Mouse (Mus musculus) E14TG2a.4 (cell line): ENCODE data around the gene Klhdc8b.

Experiments
- H3K27me3 ChIP-seq: 2 replicates; pipeline ENCODE4 v1.6.1; 2014; ENCODE audit warnings: low read length, control low read depth; ENCODE audit not compliant: insufficient read depth
- H3K36me3 ChIP-seq: 2 replicates; pipeline ENCODE4 v1.6.1; 2014; ENCODE audit warnings: low read length, control low read depth; ENCODE audit not compliant: insufficient read depth
- H3K4me1 ChIP-seq: replicated peaks from 2 replicates; pipeline ENCODE4 v1.6.1; 2014; ENCODE audit warnings: low read depth, low read length, control low read depth
- H3K4me3 ChIP-seq: replicated peaks from 2 replicates; pipeline ENCODE4 v1.5.1; 2014; ENCODE audit warnings: mild to moderate bottlenecking, low read length
- H3K9me3 ChIP-seq: 2 replicates; pipeline ENCODE4 v1.6.1; 2014; ENCODE audit warnings: low read length, control low read depth
- CTCF ChIP-seq: conservative IDR thresholded peaks from 2 replicates; pipeline ENCODE4 v1.5.1; 2014; ENCODE audit warnings: low read length
- NANOG ChIP-seq: IDR thresholded peaks from 2 replicates; pipeline ENCODE4 v1.6.1; 2014; ENCODE audit warnings: borderline replicate concordance, low read length, mixed read lengths
- POU5F1 ChIP-seq: IDR thresholded peaks from 2 replicates; pipeline ENCODE4 v1.6.1; 2014; ENCODE audit warnings: low read length, borderline replicate concordance

Klhdc8b gene

GRCm38 (mm10) chr9:108478638-108479156 lies 17.3 kb upstream of the Klhdc8b start:
- Histone ChIP-seq H3K27me3 (peaks cover 11% of the 10 kb centered on the region), H3K4me3 (peak overlapping the region; percentile 74), H3K9me3 (no peaks in the 10 kb centered on the region), H3K36me3 (peaks cover 15% of the 10 kb centered on the region; the same call in 1 of the 2 replicates), H3K4me1 (peaks cover 71% of the 10 kb centered on the region)
- TF ChIP-seq POU5F1 (no peak), CTCF (no peak), NANOG (peak; percentile 50; the same call in 1 of the 2 replicates)

- TF ChIP-seq NANOG, result no peak
- no peak for TF ChIP-seq POU5F1
- TF ChIP-seq CTCF, result peak; percentile 14; the same call in 1 of the 2 replicates
- H3K9me3 ChIP-seq, result no peaks in the 10 kb centered on the region
- peaks cover 37% of the 10 kb centered on the region for H3K4me1 ChIP-seq
- no peaks in the 10 kb centered on the region for H3K36me3 ChIP-seq
- no peak overlapping the region for H3K4me3 ChIP-seq
- H3K27me3 ChIP-seq, result no peaks in the 10 kb centered on the region
Measured at GRCm38 (mm10) chr9:108474528-108474927, 13.1 kb upstream of the Klhdc8b start.

GRCm38 (mm10) chr9:108469845-108470244 lies 8.5 kb upstream of the Klhdc8b start:
- peaks cover 20% of the 10 kb centered on the region for H3K4me1 ChIP-seq
- H3K27me3 ChIP-seq, result no peaks in the 10 kb centered on the region
- H3K9me3 ChIP-seq, result no peaks in the 10 kb centered on the region
- H3K36me3 ChIP-seq, result peaks cover 16% of the 10 kb centered on the region
- no peak overlapping the region for H3K4me3 ChIP-seq
- TF ChIP-seq CTCF, result no peak
- no peak for TF ChIP-seq NANOG
- no peak for TF ChIP-seq POU5F1

GRCm38 (mm10) chr9:108469430-108469829 lies 8.0 kb upstream of the Klhdc8b start:
- Histone ChIP-seq H3K4me3 (no peak overlapping the region), H3K36me3 (peaks cover 19% of the 10 kb centered on the region), H3K4me1 (peaks cover 23% of the 10 kb centered on the region), H3K27me3 (no peaks in the 10 kb centered on the region), H3K9me3 (no peaks in the 10 kb centered on the region)
- no peak for TF ChIP-seq POU5F1
- no peak for TF ChIP-seq CTCF
- TF ChIP-seq NANOG, result no peak

- H3K4me3 ChIP-seq, result no peak overlapping the region
- TF ChIP-seq POU5F1 (no peak), NANOG (no peak), CTCF (no peak)
Measured at GRCm38 (mm10) chr9:108466219-108466618, 4.8 kb upstream of the Klhdc8b start.

GRCm38 (mm10) chr9:108463713-108464112 lies 2.3 kb upstream of the Klhdc8b start:
- H3K4me1 ChIP-seq, result peaks cover 51% of the 10 kb centered on the region
- TF ChIP-seq CTCF, result no peak
- TF ChIP-seq POU5F1, result no peak
- TF ChIP-seq NANOG, result no peak
- H3K27me3 ChIP-seq, result no peaks in the 10 kb centered on the region
- H3K9me3 ChIP-seq, result no peaks in the 10 kb centered on the region
- peak overlapping the region; percentile 58 for H3K4me3 ChIP-seq
- peaks cover 47% of the 10 kb centered on the region for H3K36me3 ChIP-seq

More at GRCm38 (mm10) chr9:108466219-108466618, 4.8 kb upstream of the Klhdc8b start:
- no peaks in the 10 kb centered on the region for H3K9me3 ChIP-seq
- H3K27me3 ChIP-seq, result no peaks in the 10 kb centered on the region
- peaks cover 47% of the 10 kb centered on the region for H3K36me3 ChIP-seq
- peaks cover 53% of the 10 kb centered on the region for H3K4me1 ChIP-seq

GRCm38 (mm10) chr9:108462192-108462591 lies 811 bp upstream of the Klhdc8b start:
- TF ChIP-seq NANOG (no peak), POU5F1 (no peak), CTCF (no peak)
- Histone ChIP-seq H3K36me3 (peaks cover 47% of the 10 kb centered on the region), H3K4me1 (peaks cover 59% of the 10 kb centered on the region), H3K9me3 (no peaks in the 10 kb centered on the region), H3K4me3 (peak overlapping the region; percentile 97), H3K27me3 (no peaks in the 10 kb centered on the region)

- Histone ChIP-seq H3K36me3 (peaks cover 47% of the 10 kb centered on the region), H3K9me3 (no peaks in the 10 kb centered on the region), H3K4me3 (peak overlapping the region; percentile 97), H3K4me1 (peaks cover 64% of the 10 kb centered on the region), H3K27me3 (no peaks in the 10 kb centered on the region)
- TF ChIP-seq CTCF (no peak), NANOG (no peak)
Measured at GRCm38 (mm10) chr9:108461675-108462074, 294 bp upstream of the Klhdc8b start.

- peaks cover 38% of the 10 kb centered on the region for H3K36me3 ChIP-seq
- H3K4me3 ChIP-seq, result peak within 1 kb of the TSS; percentile 97
- H3K4me1 ChIP-seq, result peaks cover 76% of the 10 kb centered on the region
- no peak for TF ChIP-seq POU5F1
- TF ChIP-seq NANOG, result no peak
- no peak for TF ChIP-seq CTCF
- no peaks in the 10 kb centered on the region for H3K9me3 ChIP-seq
- H3K27me3 ChIP-seq, result no peaks in the 10 kb centered on the region
Measured at GRCm38 (mm10) chr9:108460319-108461178, 832 bp downstream of the Klhdc8b start, which contains the start of gene Ccdc71. Gene Ccdc71, plus strand, starts transcription at chr9:108460527.
